Mouse (Mus musculus): Measurements from ENCODE around the gene Armc10.

GRCm38 (mm10) chr5:21669307-21669706 lies 23.7 kb downstream of the Armc10 start:
- TF ChIP-seq TAL1 (conservative IDR thresholded peaks at IDR 0.05; ENCODE audit: low read depth, low read length) = no peak
- no peak for TF ChIP-seq CTCF (IDR thresholded peaks at IDR 0.05; ENCODE audit: low read depth, low read length)
- TF ChIP-seq POLR2AphosphoS5 (IDR thresholded peaks at IDR 0.05; ENCODE audit: insufficient replicate concordance, low read depth, low read length) = no peak
- TF ChIP-seq GATA1 (IDR thresholded peaks at IDR 0.05; ENCODE audit: borderline replicate concordance, low read length) = no peak
